Mouse (Mus musculus): ENCODE results near the gene Sephs1. TPM values are rescaled to one million over a fixed set of nuclear protein-coding genes. Genes with fewer than 3 reads are reported as not detected.

Gene Sephs1
- total RNA-seq (2021) = 10 to 100 TPM; 18.8 to 19.3 TPM
- long read RNA-seq, experiment 1, full-length matches to known transcripts = 21 of 26 reads
- long read RNA-seq, experiment 1, partial matches to known transcripts = 2 of 26 reads
- long read RNA-seq, experiment 1, other reads (novel, unspliced or antisense) = 3 of 26 reads
- long read RNA-seq, experiment 2, full-length matches to known transcripts = 26 of 32 reads
- long read RNA-seq, experiment 2, partial matches to known transcripts = 5 of 32 reads
- long read RNA-seq, experiment 2, other reads (novel, unspliced or antisense) = 1 of 32 reads

GRCm38 (mm10) chr2:4881350-4882248 is at the start of gene Sephs1:
Sephs1 (plus strand) TSS chr2:4881564.
- peak; percentile 86 to 88 for DNase-seq
- intact Hi-C loops (cut with DNase I) = loop anchor here (5.0 kb wide), 1 partner anchor 159 kb away; no protein-coding TSS in a partner anchor

- DNase-seq = no peak
- intact Hi-C loops (cut with DNase I) = no loop called here
Observed at GRCm38 (mm10) chr2:4832166-4832565, 49.2 kb upstream of the Sephs1 start.

GRCm38 (mm10) chr2:4849449-4849848 is 31.9 kb upstream of the Sephs1 start:
- intact Hi-C loops (cut with DNase I) = no loop called here
- no peak for DNase-seq

- intact Hi-C loops (cut with DNase I) = no loop called here
- DNase-seq = no peak
Observed at GRCm38 (mm10) chr2:4857186-4857585, 24.2 kb upstream of the Sephs1 start.

GRCm38 (mm10) chr2:4858161-4858560 is 23.2 kb upstream of the Sephs1 start:
- intact Hi-C loops (cut with DNase I) = no loop called here
- no peak for DNase-seq

- peak; percentile 72 to 88 for DNase-seq
Observed at GRCm38 (mm10) chr2:4864008-4864816, 17.2 kb upstream of the Sephs1 start.

GRCm38 (mm10) chr2:4864817-4865296 is 16.5 kb upstream of the Sephs1 start:
- intact Hi-C loops (cut with DNase I) = loop anchor here (1.0 to 10.0 kb wide), 5 partner anchors 148 to 530 kb away; partner anchors contain the start of genes Bend7 and Prpf18
- DNase-seq = no peak

More at GRCm38 (mm10) chr2:4864008-4864816, 17.2 kb upstream of the Sephs1 start:
- intact Hi-C loops (cut with DNase I) = loop anchor here (1.0 to 10.0 kb wide), 5 partner anchors 147 to 529 kb away; partner anchors contain the start of genes Bend7 and Prpf18

GRCm38 (mm10) chr2:4868028-4868725 is 13.2 kb upstream of the Sephs1 start:
- DNase-seq = no peak
- intact Hi-C loops (cut with DNase I) = loop anchor here (10.0 kb wide), 1 partner anchor 533 kb away; no protein-coding TSS in a partner anchor

- DNase-seq = no peak
- intact Hi-C loops (cut with DNase I) = no loop called here
Observed at GRCm38 (mm10) chr2:4872740-4873139, 8.6 kb upstream of the Sephs1 start.

GRCm38 (mm10) chr2:4873331-4873730 is 8.0 kb upstream of the Sephs1 start:
- intact Hi-C loops (cut with DNase I) = no loop called here
- no peak for DNase-seq

- intact Hi-C loops (cut with DNase I) = no loop called here
- no peak for DNase-seq
Observed at GRCm38 (mm10) chr2:4875090-4875489, 6.3 kb upstream of the Sephs1 start.

- intact Hi-C loops (cut with DNase I) = no loop called here
- DNase-seq = no peak
Observed at GRCm38 (mm10) chr2:4876131-4876530, 5.2 kb upstream of the Sephs1 start.

- intact Hi-C loops (cut with DNase I) = loop anchor here (5.0 kb wide), 1 partner anchor 159 kb away; no protein-coding TSS in a partner anchor
- peak; percentile 17 to 33 for DNase-seq
Observed at GRCm38 (mm10) chr2:4880737-4881349, 521 bp upstream of the Sephs1 start.

GRCm38 (mm10) chr2:4882249-4882791 is 956 bp downstream of the Sephs1 start:
- peak in 1 of 2 experiments; percentile 85 for DNase-seq
- intact Hi-C loops (cut with DNase I) = loop anchor here (5.0 kb wide), 1 partner anchor 160 kb away; no protein-coding TSS in a partner anchor

- intact Hi-C loops (cut with DNase I) = loop anchor here (5.0 kb wide), 1 partner anchor 161 kb away; no protein-coding TSS in a partner anchor
- DNase-seq = no peak
Observed at GRCm38 (mm10) chr2:4883009-4883704, 1.8 kb downstream of the Sephs1 start.

GRCm38 (mm10) chr2:4886896-4887295 is 5.5 kb downstream of the Sephs1 start:
- intact Hi-C loops (cut with DNase I) = no loop called here
- DNase-seq = no peak

- intact Hi-C loops (cut with DNase I) = no loop called here
- DNase-seq = no peak
Observed at GRCm38 (mm10) chr2:4895598-4895997, 14.2 kb downstream of the Sephs1 start.

GRCm38 (mm10) chr2:4896970-4897369 is 15.6 kb downstream of the Sephs1 start:
- no peak for DNase-seq
- intact Hi-C loops (cut with DNase I) = no loop called here
